Mouse (Mus musculus) cortical plate, adult 2 months (tissue): Measurements from ENCODE around the gene Ccdc185.

ENCODE experiments used
- CTCF ChIP-seq: fragments of 200-500 bp; IDR thresholded peaks from 2 replicates; pipeline ENCODE4 v1.5.1; 2011; ENCODE audit warnings: mild to moderate bottlenecking, control low read depth, low read length; ENCODE audit not compliant: insufficient read depth; ENCODE audit errors: extremely low read depth
- POLR2A ChIP-seq: fragments of 200-500 bp; IDR thresholded peaks from 2 replicates; pipeline ENCODE4 v1.6.1; 2011; ENCODE audit warnings: mild to moderate bottlenecking, low read length, control low read depth; ENCODE audit not compliant: insufficient read depth; ENCODE audit errors: extremely low read depth

DNA sequence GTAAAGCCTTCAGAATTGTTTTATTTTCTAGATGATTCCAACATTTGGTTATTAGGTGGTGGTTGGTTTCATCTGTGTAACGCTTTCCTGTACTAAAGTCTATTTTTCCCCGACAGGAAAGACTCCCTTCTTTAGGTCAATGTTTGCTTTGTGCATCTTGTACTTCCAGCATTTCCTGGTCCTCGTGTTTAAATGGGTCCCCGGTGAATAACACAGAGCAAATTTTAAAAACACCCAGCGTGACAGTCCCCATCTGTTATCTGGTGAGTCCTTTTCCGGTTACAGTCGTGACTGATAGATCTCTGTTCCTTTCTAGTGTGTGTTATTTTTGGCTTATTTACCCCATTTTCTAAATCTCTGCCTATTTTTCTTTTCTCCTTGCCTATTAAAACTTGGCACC is 16.3 kb downstream of the Ccdc185 start:
- TF ChIP-seq CTCF (no peak), POLR2A (no peak)
